Mouse (Mus musculus) left cerebral cortex, adult 18-20 months (tissue): ENCODE measurements around the gene Plcl1. TPM values are rescaled to one million over a fixed set of nuclear protein-coding genes. Genes with fewer than 3 reads are reported as not detected.
A peak's percentile ranks its signal among the peaks of the same experiment; 100 is the strongest.

Experiments
- DNase-seq, 2 experiments: peaks; one replicate each; pipeline ENCODE4 v3.0.0; 2021 to 2022; ENCODE audit warnings: low spot score in 2 of 2, mixed read lengths in 1 of 2
- total RNA-seq, 2 experiments: library from RNA; stranded (reverse); gene quantifications; 2 replicates each; pipeline ENCODE4 v1.2.3; 2021

Gene Plcl1
- total RNA-seq, 2 experiments from 2014 or later: 22.8 to 23.7 TPM

GRCm38 (mm10) chr1:55770072-55770785 lies 364.5 kb downstream of the Plcl1 start:
- no peak for DNase-seq

GRCm38 (mm10) chr1:55792817-55793216 lies 387.1 kb downstream of the Plcl1 start:
- peak; percentile 38 to 57 for DNase-seq

Other genes starting within 250 kb of the Plcl1 start
- 10 to 100 TPM; 21.9 to 25.1 TPM for gene Rftn2, start 179.1 kb upstream of the Plcl1 start, total RNA-seq
- gene Mars2, start 168.7 kb upstream of the Plcl1 start, total RNA-seq: 10 to 100 TPM in 1 of 2 experiments, 1 to 10 TPM in 1; 8.7 to 10.1 TPM
- gene Boll, start 42.5 kb upstream of the Plcl1 start, total RNA-seq: not detected